Mouse (Mus musculus): ENCODE data around the gene Crhr2. TPM values are rescaled to one million over a fixed set of nuclear protein-coding genes. Genes with fewer than 3 reads are reported as not detected.

Crhr2 gene
- total RNA-seq, 1 experiment, result 0.67 TPM

DNA sequence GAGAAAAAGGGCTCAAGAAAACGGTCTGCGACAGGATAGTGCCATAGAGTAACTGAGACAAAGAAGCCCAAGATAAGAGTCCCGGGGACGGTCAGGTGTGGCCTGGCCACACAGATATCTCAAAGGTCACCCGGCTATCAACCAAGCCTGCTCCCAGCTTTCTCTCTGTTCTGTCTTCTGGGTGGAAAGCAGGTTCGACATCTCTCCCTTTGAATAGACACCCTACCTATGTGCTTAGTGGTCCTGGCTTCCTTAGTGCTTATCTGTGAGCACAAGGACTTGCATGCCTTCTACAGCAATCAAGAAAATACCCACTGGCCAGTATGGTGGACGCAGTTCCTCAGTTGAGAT, 68.4 kb downstream of the Crhr2 start:
- Histone ChIP-seq H3K9me3 (ENCODE audit: control insufficient read depth, insufficient read depth, low read depth, low read length) (no peaks in the 10 kb centered on the region), H3K4me3 (ENCODE audit: insufficient read depth in 1 of 2, low read depth in 1 of 2, low read length in 2 of 2, poor library complexity in 1 of 2, severe bottlenecking in 1 of 2) (no peak overlapping the region), H3K36me3 (ENCODE audit: control insufficient read depth, insufficient read depth, low read length, poor library complexity, severe bottlenecking) (peaks cover 51% of the 10 kb centered on the region), H3K9ac (ENCODE audit: insufficient read depth, low read depth, low read length, poor library complexity, severe bottlenecking) (no peak overlapping the region), H3K4me1 (ENCODE audit: control insufficient read depth in 2 of 2, insufficient read depth in 2 of 2, low read length in 2 of 2, poor library complexity in 1 of 2) (no peaks in the 10 kb centered on the region), H3K27ac (ENCODE audit: insufficient read depth, low read depth, low read length, poor library complexity, severe bottlenecking) (no peak overlapping the region)
- in situ Hi-C loops (cut with MboI; ENCODE audit: low sequenced_read_pairs in 2 of 2, unreplicated experiment in 2 of 2), result no loop called here
- DNase-seq (ENCODE audit: low read depth, low spot score), result no peak
- no peak for TF ChIP-seq ZC3H11A (IDR thresholded peaks at IDR 0.05; ENCODE audit: borderline replicate concordance, low read depth, low read length)
- no peak for TF ChIP-seq ZNF384 (IDR thresholded peaks at IDR 0.05; ENCODE audit: low read depth, low read length)
- TF ChIP-seq MAFK (IDR thresholded peaks at IDR 0.05; ENCODE audit: insufficient read depth, low read depth, low read length), result no peak
- no peak for TF ChIP-seq HCFC1 (IDR thresholded peaks at IDR 0.05; ENCODE audit: borderline replicate concordance, insufficient read depth, low read length)
- TF ChIP-seq CHD2 (IDR thresholded peaks at IDR 0.05; ENCODE audit: low read depth, low read length), result no peak

DNA sequence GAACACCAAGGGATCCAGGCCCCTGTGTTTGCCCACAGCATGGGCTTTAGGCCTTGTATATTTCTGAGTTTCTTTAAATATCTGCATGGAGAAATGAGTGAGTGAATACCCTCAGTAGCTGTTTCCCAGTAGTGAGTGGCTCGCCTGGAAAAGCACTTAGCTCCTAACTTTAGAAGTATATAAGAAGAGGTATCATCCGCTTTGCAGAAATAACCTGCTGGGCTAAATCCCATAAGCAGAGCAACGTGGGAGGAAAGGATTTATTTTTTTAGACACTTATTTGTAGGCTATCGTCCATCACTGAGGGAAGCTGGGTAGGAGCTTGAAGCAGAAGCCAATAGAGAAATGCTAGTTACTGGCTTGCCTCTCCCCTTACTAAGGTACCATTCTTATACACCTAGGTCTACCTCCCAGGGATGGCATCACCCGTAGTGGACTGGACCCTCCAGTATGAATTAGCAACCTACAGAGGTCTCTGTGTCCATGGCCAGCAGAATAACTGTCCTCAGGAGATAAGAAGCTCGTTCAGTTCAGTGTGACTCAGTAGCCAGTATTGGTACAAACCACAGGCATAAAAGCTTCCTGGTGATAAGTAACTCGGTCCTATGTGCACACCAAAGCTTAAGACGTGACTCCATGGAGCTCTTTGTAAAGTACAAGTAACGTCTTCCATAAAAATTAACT, 68.9 kb downstream of the Crhr2 start:
- peaks cover 50% of the 10 kb centered on the region for H3K36me3 ChIP-seq (ENCODE audit: control insufficient read depth, insufficient read depth, low read length, poor library complexity, severe bottlenecking)
- no peak overlapping the region for H3K27ac ChIP-seq (ENCODE audit: insufficient read depth, low read depth, low read length, poor library complexity, severe bottlenecking)
- H3K4me1 ChIP-seq (ENCODE audit: control insufficient read depth in 2 of 2, insufficient read depth in 2 of 2, low read length in 2 of 2, poor library complexity in 1 of 2), result no peaks in the 10 kb centered on the region
- no peak overlapping the region for H3K4me3 ChIP-seq (ENCODE audit: insufficient read depth in 1 of 2, low read depth in 1 of 2, low read length in 2 of 2, poor library complexity in 1 of 2, severe bottlenecking in 1 of 2)
- no peak for DNase-seq (ENCODE audit: low read depth, low spot score)
- no peaks in the 10 kb centered on the region for H3K9me3 ChIP-seq (ENCODE audit: control insufficient read depth, insufficient read depth, low read depth, low read length)
- no peak for TF ChIP-seq MAFK (IDR thresholded peaks at IDR 0.05; ENCODE audit: insufficient read depth, low read depth, low read length)
- TF ChIP-seq ZNF384 (IDR thresholded peaks at IDR 0.05; ENCODE audit: low read depth, low read length), result no peak
- TF ChIP-seq HCFC1 (IDR thresholded peaks at IDR 0.05; ENCODE audit: borderline replicate concordance, insufficient read depth, low read length), result no peak
- in situ Hi-C loops (cut with MboI; ENCODE audit: low sequenced_read_pairs in 2 of 2, unreplicated experiment in 2 of 2), result no loop called here
- H3K9ac ChIP-seq (ENCODE audit: insufficient read depth, low read depth, low read length, poor library complexity, severe bottlenecking), result no peak overlapping the region

DNA sequence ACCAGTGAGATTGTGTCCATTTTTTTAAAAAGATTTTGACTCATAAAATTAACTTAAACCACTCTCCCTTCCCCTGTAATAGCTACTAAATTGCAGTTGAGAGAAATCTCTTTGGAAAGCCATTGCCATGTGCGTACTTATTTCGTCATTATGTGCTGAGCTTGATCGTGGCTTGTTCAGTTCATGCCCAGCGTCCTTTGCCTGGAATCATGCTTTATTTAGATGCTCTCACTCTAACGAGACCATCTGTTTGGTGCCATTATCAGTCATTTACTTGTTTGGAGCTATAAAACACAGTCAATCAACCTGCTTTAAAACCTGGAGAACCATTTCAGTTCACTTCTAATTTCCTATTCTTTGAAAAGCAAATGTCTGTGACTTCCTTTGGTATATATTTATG, 70.6 kb downstream of the Crhr2 start:
- Histone ChIP-seq H3K4me1 (ENCODE audit: control insufficient read depth in 2 of 2, insufficient read depth in 2 of 2, low read length in 2 of 2, poor library complexity in 1 of 2) (no peaks in the 10 kb centered on the region), H3K9me3 (ENCODE audit: control insufficient read depth, insufficient read depth, low read depth, low read length) (no peaks in the 10 kb centered on the region), H3K4me3 (ENCODE audit: insufficient read depth in 1 of 2, low read depth in 1 of 2, low read length in 2 of 2, poor library complexity in 1 of 2, severe bottlenecking in 1 of 2) (no peak overlapping the region), H3K36me3 (ENCODE audit: control insufficient read depth, insufficient read depth, low read length, poor library complexity, severe bottlenecking) (peaks cover 50% of the 10 kb centered on the region), H3K27ac (ENCODE audit: insufficient read depth, low read depth, low read length, poor library complexity, severe bottlenecking) (no peak overlapping the region), H3K9ac (ENCODE audit: insufficient read depth, low read depth, low read length, poor library complexity, severe bottlenecking) (no peak overlapping the region)
- no peak for TF ChIP-seq HCFC1 (IDR thresholded peaks at IDR 0.05; ENCODE audit: borderline replicate concordance, insufficient read depth, low read length)
- TF ChIP-seq MAFK (IDR thresholded peaks at IDR 0.05; ENCODE audit: insufficient read depth, low read depth, low read length), result no peak
- TF ChIP-seq CHD2 (IDR thresholded peaks at IDR 0.05; ENCODE audit: low read depth, low read length), result no peak
- no peak for DNase-seq (ENCODE audit: low read depth, low spot score)
- in situ Hi-C loops (cut with MboI; ENCODE audit: low sequenced_read_pairs in 2 of 2, unreplicated experiment in 2 of 2), result no loop called here

DNA sequence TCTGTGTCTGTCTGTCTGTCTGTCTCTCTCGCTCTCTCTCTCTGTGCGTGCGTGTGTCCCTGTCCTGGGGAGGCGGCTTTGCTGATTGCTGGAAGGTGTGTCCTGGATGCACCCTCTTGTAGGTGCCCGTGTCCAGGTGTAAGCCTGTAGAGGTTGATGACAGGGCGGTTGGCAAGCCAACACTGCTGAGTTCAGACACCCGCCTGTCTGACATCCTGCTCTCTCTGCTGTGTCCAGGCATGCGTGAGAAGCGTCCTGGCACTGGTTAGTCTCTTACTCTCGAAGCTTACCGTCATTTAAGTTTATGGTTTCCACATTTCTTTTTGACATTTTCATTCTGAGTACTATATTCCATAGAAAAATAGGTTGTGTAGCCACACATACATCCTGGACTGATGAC, 71.5 kb downstream of the Crhr2 start:
- in situ Hi-C loops (cut with MboI; ENCODE audit: low sequenced_read_pairs in 2 of 2, unreplicated experiment in 2 of 2), result no loop called here
- Histone ChIP-seq H3K9me3 (ENCODE audit: control insufficient read depth, insufficient read depth, low read depth, low read length) (no peaks in the 10 kb centered on the region), H3K9ac (ENCODE audit: insufficient read depth, low read depth, low read length, poor library complexity, severe bottlenecking) (no peak overlapping the region), H3K36me3 (ENCODE audit: control insufficient read depth, insufficient read depth, low read length, poor library complexity, severe bottlenecking) (peaks cover 54% of the 10 kb centered on the region), H3K4me3 (ENCODE audit: insufficient read depth in 1 of 2, low read depth in 1 of 2, low read length in 2 of 2, poor library complexity in 1 of 2, severe bottlenecking in 1 of 2) (no peak overlapping the region), H3K27ac (ENCODE audit: insufficient read depth, low read depth, low read length, poor library complexity, severe bottlenecking) (no peak overlapping the region), H3K4me1 (ENCODE audit: control insufficient read depth in 2 of 2, insufficient read depth in 2 of 2, low read length in 2 of 2, poor library complexity in 1 of 2) (no peaks in the 10 kb centered on the region)
- TF ChIP-seq ZNF384 (IDR thresholded peaks at IDR 0.05; ENCODE audit: low read depth, low read length) (no peak), ZC3H11A (IDR thresholded peaks at IDR 0.05; ENCODE audit: borderline replicate concordance, low read depth, low read length) (no peak), CHD2 (IDR thresholded peaks at IDR 0.05; ENCODE audit: low read depth, low read length) (no peak), MAFK (IDR thresholded peaks at IDR 0.05; ENCODE audit: insufficient read depth, low read depth, low read length) (no peak)
- no peak for DNase-seq (ENCODE audit: low read depth, low spot score)

DNA sequence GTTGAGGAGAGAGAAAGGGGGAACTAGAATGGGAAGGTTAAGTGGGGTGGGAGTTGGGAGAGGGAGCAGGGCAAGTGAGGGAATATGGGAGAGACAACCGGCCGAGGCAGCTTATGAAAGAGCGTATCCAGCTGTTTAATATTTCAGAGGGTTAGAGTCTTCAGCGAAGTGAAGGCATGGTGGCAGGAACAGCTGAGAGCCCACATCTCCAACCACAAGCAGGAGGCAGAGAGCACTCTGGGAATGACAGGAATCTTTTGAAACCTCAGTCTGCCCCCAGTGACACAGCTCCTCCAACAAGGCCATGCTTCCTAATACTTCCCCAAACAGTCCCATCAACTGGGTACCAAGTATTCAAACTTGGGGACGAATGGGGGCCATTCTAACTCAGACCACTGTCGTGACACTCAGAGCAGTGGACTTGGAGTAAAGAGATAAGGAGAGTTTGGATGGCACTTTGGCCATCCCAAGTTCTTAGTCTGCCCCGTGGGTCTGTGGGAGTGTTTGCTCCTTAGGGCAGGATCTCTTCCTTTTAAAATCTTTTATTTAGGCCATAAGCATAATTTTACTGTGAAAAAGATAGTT, 72.5 kb downstream of the Crhr2 start:
- DNase-seq (ENCODE audit: low read depth, low spot score), result no peak
- H3K4me1 ChIP-seq (ENCODE audit: control insufficient read depth in 2 of 2, insufficient read depth in 2 of 2, low read length in 2 of 2, poor library complexity in 1 of 2), result no peaks in the 10 kb centered on the region
- TF ChIP-seq MAFK (IDR thresholded peaks at IDR 0.05; ENCODE audit: insufficient read depth, low read depth, low read length) (no peak), ZNF384 (IDR thresholded peaks at IDR 0.05; ENCODE audit: low read depth, low read length) (no peak), CHD2 (IDR thresholded peaks at IDR 0.05; ENCODE audit: low read depth, low read length) (no peak), HCFC1 (IDR thresholded peaks at IDR 0.05; ENCODE audit: borderline replicate concordance, insufficient read depth, low read length) (no peak), ZC3H11A (IDR thresholded peaks at IDR 0.05; ENCODE audit: borderline replicate concordance, low read depth, low read length) (no peak)
- H3K36me3 ChIP-seq (ENCODE audit: control insufficient read depth, insufficient read depth, low read length, poor library complexity, severe bottlenecking), result peaks cover 54% of the 10 kb centered on the region
- no peak overlapping the region for H3K27ac ChIP-seq (ENCODE audit: insufficient read depth, low read depth, low read length, poor library complexity, severe bottlenecking)
- in situ Hi-C loops (cut with MboI; ENCODE audit: low sequenced_read_pairs in 2 of 2, unreplicated experiment in 2 of 2), result no loop called here
- no peak overlapping the region for H3K9ac ChIP-seq (ENCODE audit: insufficient read depth, low read depth, low read length, poor library complexity, severe bottlenecking)
- no peak overlapping the region for H3K4me3 ChIP-seq (ENCODE audit: insufficient read depth in 1 of 2, low read depth in 1 of 2, low read length in 2 of 2, poor library complexity in 1 of 2, severe bottlenecking in 1 of 2)
- no peaks in the 10 kb centered on the region for H3K9me3 ChIP-seq (ENCODE audit: control insufficient read depth, insufficient read depth, low read depth, low read length)
